Mouse (Mus musculus): ENCODE measurements around the gene Rho. TPM values are rescaled to one million over a fixed set of nuclear protein-coding genes. Genes with fewer than 3 reads are reported as not detected.

Gene Rho
- polyA plus RNA-seq, 2 experiments, result 0.22 to 0.67 TPM

DNA sequence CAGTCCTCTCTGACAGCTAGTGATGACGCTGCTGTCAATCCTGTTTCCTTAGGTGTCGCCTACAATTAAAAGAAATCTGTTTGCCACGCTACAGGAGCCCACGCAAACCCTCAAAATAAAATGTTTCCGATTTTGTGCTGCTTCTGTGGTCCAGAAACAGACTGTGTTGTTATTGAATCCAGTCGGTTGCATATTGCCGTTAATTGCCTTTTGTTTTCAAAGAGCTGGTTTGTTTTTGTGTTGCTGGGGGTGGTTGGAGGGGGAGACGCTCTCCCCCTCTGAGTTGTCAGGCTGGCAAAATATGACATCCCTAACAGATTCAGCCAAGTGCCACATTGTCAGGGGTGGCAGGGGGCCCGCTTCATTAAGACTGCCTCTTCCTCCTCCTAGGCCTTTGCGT, 18.1 kb upstream of the Rho start:
- H3K4me3 ChIP-seq (replicated peaks; ENCODE audit: low read length), result no peak overlapping the region
- ATAC-seq (ENCODE audit: low FRiP score, low read depth) (no peak), DNase-seq (ENCODE audit: low spot score) (no peak)
- no peak overlapping the region for H3K4me2 ChIP-seq (replicated peaks; ENCODE audit: low read depth, low read length, severe bottlenecking)
- no peak overlapping the region for H3K27ac ChIP-seq (replicated peaks; ENCODE audit: low read depth, low read length)
- H3K4me1 ChIP-seq (ENCODE audit: control insufficient read depth, insufficient read depth, low read length), result no peaks in the 10 kb centered on the region
- H3K36me3 ChIP-seq (ENCODE audit: control insufficient read depth, insufficient read depth, low read length), result peaks cover 8% of the 10 kb centered on the region; the same call in 1 of the 2 replicates
- no peaks in the 10 kb centered on the region for H3K27me3 ChIP-seq (ENCODE audit: control insufficient read depth, insufficient read depth, low read length)
- no peak for TF ChIP-seq POLR2A (IDR thresholded peaks at IDR 0.05; ENCODE audit: borderline replicate concordance, extremely low read depth, insufficient read depth, insufficient read length)
- H3K9ac ChIP-seq (ENCODE audit: low read depth, low read length, severe bottlenecking), result no peak overlapping the region
- 88% methylated on average over 10 of the region's 10 CpGs for WGBS
- H3K9me3 ChIP-seq (ENCODE audit: control insufficient read depth, low read length), result no peaks in the 10 kb centered on the region

GRCm38 (mm10) chr6:115914511-115915202, 16.9 kb upstream of the Rho start:
- no peak for DNase-seq (ENCODE audit: low spot score)
- no peaks in the 10 kb centered on the region for H3K4me1 ChIP-seq (ENCODE audit: control insufficient read depth, insufficient read depth, low read length)
- no peak for TF ChIP-seq POLR2A (IDR thresholded peaks at IDR 0.05; ENCODE audit: borderline replicate concordance, extremely low read depth, insufficient read depth, insufficient read length)
- H3K9me3 ChIP-seq (ENCODE audit: control insufficient read depth, low read length), result no peaks in the 10 kb centered on the region
- 87% methylated on average over 15 of the region's 15 CpGs for WGBS
- no peak overlapping the region for H3K9ac ChIP-seq (ENCODE audit: low read depth, low read length, severe bottlenecking)
- H3K4me3 ChIP-seq (replicated peaks; ENCODE audit: low read length), result no peak overlapping the region
- ATAC-seq (ENCODE audit: low FRiP score, low read depth), result no peak
- peaks cover 7% of the 10 kb centered on the region; the same call in 1 of the 2 replicates for H3K36me3 ChIP-seq (ENCODE audit: control insufficient read depth, insufficient read depth, low read length)
- H3K27me3 ChIP-seq (ENCODE audit: control insufficient read depth, insufficient read depth, low read length), result no peaks in the 10 kb centered on the region
- H3K27ac ChIP-seq (replicated peaks; ENCODE audit: low read depth, low read length), result no peak overlapping the region
- H3K4me2 ChIP-seq (replicated peaks; ENCODE audit: low read depth, low read length, severe bottlenecking), result no peak overlapping the region

- DNase-seq (ENCODE audit: low spot score) (no peak), ATAC-seq (ENCODE audit: low FRiP score, low read depth) (no peak)
- H3K4me1 ChIP-seq (ENCODE audit: control insufficient read depth, insufficient read depth, low read length), result no peaks in the 10 kb centered on the region
- no peak overlapping the region for H3K4me3 ChIP-seq (replicated peaks; ENCODE audit: low read length)
- H3K9ac ChIP-seq (ENCODE audit: low read depth, low read length, severe bottlenecking), result no peak overlapping the region
- no peaks in the 10 kb centered on the region for H3K36me3 ChIP-seq (ENCODE audit: control insufficient read depth, insufficient read depth, low read length)
- no peaks in the 10 kb centered on the region for H3K9me3 ChIP-seq (ENCODE audit: control insufficient read depth, low read length)
- no peaks in the 10 kb centered on the region for H3K27me3 ChIP-seq (ENCODE audit: control insufficient read depth, insufficient read depth, low read length)
- no peak overlapping the region for H3K27ac ChIP-seq (replicated peaks; ENCODE audit: low read depth, low read length)
- H3K4me2 ChIP-seq (replicated peaks; ENCODE audit: low read depth, low read length, severe bottlenecking), result no peak overlapping the region
- WGBS, result 46% methylated on average over 17 of the region's 17 CpGs
- TF ChIP-seq POLR2A (IDR thresholded peaks at IDR 0.05; ENCODE audit: borderline replicate concordance, extremely low read depth, insufficient read depth, insufficient read length), result no peak
Observed at GRCm38 (mm10) chr6:115915601-115916445, 15.7 kb upstream of the Rho start.

GRCm38 (mm10) chr6:115916611-115917010, 14.9 kb upstream of the Rho start:
- no peak overlapping the region for H3K4me2 ChIP-seq (replicated peaks; ENCODE audit: low read depth, low read length, severe bottlenecking)
- ATAC-seq (ENCODE audit: low FRiP score, low read depth), result no peak
- DNase-seq (ENCODE audit: low spot score), result no peak
- no peak overlapping the region for H3K4me3 ChIP-seq (replicated peaks; ENCODE audit: low read length)
- H3K4me1 ChIP-seq (ENCODE audit: control insufficient read depth, insufficient read depth, low read length), result no peaks in the 10 kb centered on the region
- H3K27me3 ChIP-seq (ENCODE audit: control insufficient read depth, insufficient read depth, low read length), result no peaks in the 10 kb centered on the region
- WGBS, result 90% methylated on average over 5 of the region's 5 CpGs
- H3K9me3 ChIP-seq (ENCODE audit: control insufficient read depth, low read length), result no peaks in the 10 kb centered on the region
- TF ChIP-seq POLR2A (IDR thresholded peaks at IDR 0.05; ENCODE audit: borderline replicate concordance, extremely low read depth, insufficient read depth, insufficient read length), result no peak
- H3K27ac ChIP-seq (replicated peaks; ENCODE audit: low read depth, low read length), result no peak overlapping the region
- H3K9ac ChIP-seq (ENCODE audit: low read depth, low read length, severe bottlenecking), result no peak overlapping the region
- no peaks in the 10 kb centered on the region for H3K36me3 ChIP-seq (ENCODE audit: control insufficient read depth, insufficient read depth, low read length)

- no peak for DNase-seq (ENCODE audit: low spot score)
- no peaks in the 10 kb centered on the region for H3K27me3 ChIP-seq (ENCODE audit: control insufficient read depth, insufficient read depth, low read length)
- no peak overlapping the region for H3K4me3 ChIP-seq (replicated peaks; ENCODE audit: low read length)
- H3K4me1 ChIP-seq (ENCODE audit: control insufficient read depth, insufficient read depth, low read length), result no peaks in the 10 kb centered on the region
- H3K36me3 ChIP-seq (ENCODE audit: control insufficient read depth, insufficient read depth, low read length), result 0 out of 2 replicates have a peak, but pooled peaks cover 2% of the 10 kb centered on the region
- WGBS, result 94% methylated on average over 1 of the region's 1 CpGs
- ATAC-seq (ENCODE audit: low FRiP score, low read depth), result no peak
- H3K9ac ChIP-seq (ENCODE audit: low read depth, low read length, severe bottlenecking), result no peak overlapping the region
- no peak for TF ChIP-seq POLR2A (IDR thresholded peaks at IDR 0.05; ENCODE audit: borderline replicate concordance, extremely low read depth, insufficient read depth, insufficient read length)
- no peak overlapping the region for H3K4me2 ChIP-seq (replicated peaks; ENCODE audit: low read depth, low read length, severe bottlenecking)
- no peaks in the 10 kb centered on the region for H3K9me3 ChIP-seq (ENCODE audit: control insufficient read depth, low read length)
- H3K27ac ChIP-seq (replicated peaks; ENCODE audit: low read depth, low read length), result no peak overlapping the region
Observed at GRCm38 (mm10) chr6:115918615-115919014, 12.9 kb upstream of the Rho start.
